In genomic region chr12:109475501-109475900, GRCm38 (mm10) we compare ENCODE assay signal across 15 mouse cellular contexts. TPM values are rescaled to one million over a fixed set of nuclear protein-coding genes. Genes with fewer than 3 reads are reported as not detected.
"Had no signal": no experiment of that assay in that cellular context is flagged by ENCODE, and none has a peak within 500 bp of the region (broad histone marks: within the 10 kb centered on the region; RNA-seq: fewer than 3 reads in every experiment).

No protein-coding gene starts in this region.

- H3K36me3 ChIP-seq: liver, embryonic 13.5 days; neural tube, embryonic 12.5 days had no signal

- H3K9me3 ChIP-seq: liver, embryonic 13.5 days; neural tube, embryonic 12.5 days had no signal

- H3K4me3 ChIP-seq: layer of hippocampus, adult 2 months; liver, embryonic 13.5 days; neural tube, embryonic 12.5 days had no signal

- H3K27me3 ChIP-seq: liver, embryonic 13.5 days; neural tube, embryonic 12.5 days had no signal

- H3K4me1 ChIP-seq: liver, embryonic 13.5 days; neural tube, embryonic 12.5 days had no signal

- H3K27ac ChIP-seq: layer of hippocampus, adult 2 months; liver, embryonic 13.5 days; macrophage; neural tube, embryonic 12.5 days; stomach, postnatal 0 days had no signal

- ATAC-seq: intestine, postnatal 0 days; liver, postnatal 0 days had no signal

- H3K4me2 ChIP-seq: liver, embryonic 13.5 days; neural tube, embryonic 12.5 days had no signal

- H3K9ac ChIP-seq: liver, embryonic 13.5 days; liver, postnatal 0 days; neural tube, embryonic 12.5 days had no signal

- DNase-seq: kidney, postnatal 10 days; kidney, postnatal 4 days; liver; liver, embryonic 13.5 days; liver, postnatal 0 days; lung, postnatal 10 days; midbrain, embryonic 14.5 days; thymus, postnatal 14 days had no signal

RNA-seq across cellular contexts. Expression of gene Dlk1, which starts 22.9 kb away (rescaled TPM):
- total RNA-seq: monocyte, adult 5-6 weeks; neutrophil, adult 5-6 weeks had no signal
- polyA plus RNA-seq: macrophage had no signal
